8 mouse cellular contexts compared by ENCODE assay signal in genomic region chr9:57149021-57149420, GRCm38 (mm10). TPM values are rescaled to one million over a fixed set of nuclear protein-coding genes. Genes with fewer than 3 reads are reported as not detected.
A peak's percentile ranks its signal among the peaks of the same experiment; 100 is the strongest.
DNase-seq lines count a peak whose midpoint lies in the region; ATAC-seq and TF ChIP-seq lines count a peak whose summit lies in the region.

No protein-coding gene starts in this region.

- 69% methylated on average over 6 of the region's 6 CpGs for WGBS in liver, embryonic 14.5 days (ENCODE audit: insufficient replicate concordance)

- TF ChIP-seq CTCF in gastrocnemius, adult 2 months (IDR thresholded peaks at IDR 0.05) = no peak
- TF ChIP-seq CTCF in liver, embryonic 14.5 days (IDR thresholded peaks at IDR 0.05; ENCODE audit: low read depth) = no peak

- H3K27ac ChIP-seq in gastrocnemius, adult 2 months = peak overlapping the region; percentile 91
- H3K27ac ChIP-seq in liver, embryonic 14.5 days = no peak overlapping the region

- DNase-seq in gastrocnemius, adult 2 months = no peak
- DNase-seq in gastrocnemius, postnatal 25 days = no peak
- peak; percentile 35 for DNase-seq in thymus, postnatal 4 days
- DNase-seq in thymus, postnatal 25 days = no peak
- DNase-seq in liver, embryonic 14.5 days (ENCODE audit: low read depth in 3 of 3, low spot score in 3 of 3) = no peak
- no peak for DNase-seq in MN1 (ENCODE audit: low spot score)
- DNase-seq in layer of hippocampus, adult 11-12 months (ENCODE audit: low spot score) = no peak
- no peak for DNase-seq in kidney, postnatal 4 days

- peaks cover 0 to 11% of the 10 kb centered on the region in 2 experiments; a peak in 2 of 4 replicates for H3K4me1 ChIP-seq in liver, embryonic 14.5 days (replicated peaks; ENCODE audit: control insufficient read depth in 2 of 2, insufficient read depth in 2 of 2, low read length in 1 of 2)

- peak overlapping the region; percentile 65 for H3K4me2 ChIP-seq in liver, embryonic 14.5 days (ENCODE audit: low read depth)

- no peak overlapping the region for H3K9ac ChIP-seq in liver, embryonic 14.5 days (replicated peaks)

- peak overlapping the region; percentile 78 for H3K4me3 ChIP-seq in gastrocnemius, adult 2 months
- 0 out of 4 replicates have a peak overlapping the region, but pooled peaks of 1 of the 2 experiments have one; percentile 68 for H3K4me3 ChIP-seq in liver, embryonic 14.5 days (ENCODE audit: insufficient read depth in 1 of 2, low read depth in 2 of 2, low read length in 2 of 2)

- H3K9me3 ChIP-seq in liver, embryonic 14.5 days (ENCODE audit: control insufficient read depth, low read length) = no peaks in the 10 kb centered on the region

- no peak for TF ChIP-seq EP300 in liver, embryonic 14.5 days (IDR thresholded peaks at IDR 0.05; ENCODE audit: low read depth)

- ATAC-seq in liver, embryonic 14.5 days (ENCODE audit: insufficient read depth) = no peak

- intact Hi-C loops in gastrocnemius, adult 2 months (cut with DNase I) = no loop called here

- H3K36me3 ChIP-seq in liver, embryonic 14.5 days (replicated peaks; ENCODE audit: control insufficient read depth, insufficient read depth, low read depth) = no peaks in the 10 kb centered on the region

- no peaks in the 10 kb centered on the region for H3K27me3 ChIP-seq in liver, embryonic 14.5 days (ENCODE audit: control insufficient read depth, insufficient read depth, low read length)

RNA-seq across cellular contexts. Expression of gene Neil1, which starts 0.9 kb away (rescaled TPM):
- total RNA-seq in gastrocnemius, adult 2 months (2021) = 1 to 10 TPM; 4.8 to 7.3 TPM
- total RNA-seq in gastrocnemius, postnatal 25 days (2021) = 1 to 10 TPM; 5.1 to 5.8 TPM
- 1.4 and 1.5 TPM in 2 replicates for polyA plus RNA-seq in liver, embryonic 14.5 days (2012; rRNA removed)
- 0.95 and 1.00 TPM in 2 replicates for polyA plus RNA-seq in liver, embryonic 14.5 days (2014; fragmentation: Nextera tagmentation; extraction: Ambion mirVana)

RNA-seq across cellular contexts. Expression of gene Commd4, which starts 9.1 kb away (rescaled TPM):
- total RNA-seq in gastrocnemius, adult 2 months (2021) = 10 to 100 TPM; 26.3 to 27.1 TPM
- 10 to 100 TPM; 19.3 to 25.9 TPM for total RNA-seq in gastrocnemius, postnatal 25 days (2021)
- 45.8 and 51.4 TPM in 2 replicates for polyA plus RNA-seq in liver, embryonic 14.5 days (2012; rRNA removed)
- 57.1 and 65.2 TPM in 2 replicates for polyA plus RNA-seq in liver, embryonic 14.5 days (2014; fragmentation: Nextera tagmentation; extraction: Ambion mirVana)

RNA-seq across cellular contexts. Expression of gene Man2c1, which starts 18.5 kb away (rescaled TPM):
- 10 to 100 TPM; 30.9 to 35.6 TPM for total RNA-seq in gastrocnemius, adult 2 months (2021)
- total RNA-seq in gastrocnemius, postnatal 25 days (2021) = 10 to 100 TPM; 27.6 to 29.0 TPM
- polyA plus RNA-seq in liver, embryonic 14.5 days (2012; rRNA removed) = 27.1 and 35.4 TPM in 2 replicates
- 7.4 and 11.5 TPM in 2 replicates for polyA plus RNA-seq in liver, embryonic 14.5 days (2014; fragmentation: Nextera tagmentation; extraction: Ambion mirVana)
